Mouse (Mus musculus): ENCODE results near the gene Crcp.

Crcp gene

GRCm38 (mm10) chr5:130060329-130060665 is 31.2 kb downstream of the Crcp start:
- DNase-seq, result no peak

GRCm38 (mm10) chr5:130062096-130062495 is 33.0 kb downstream of the Crcp start:
- no peak for DNase-seq

- DNase-seq, result no peak
These were observed 34.7 kb downstream of the Crcp start for GRCm38 (mm10) chr5:130063760-130064159.

GRCm38 (mm10) chr5:130065579-130065978 is 36.5 kb downstream of the Crcp start:
- DNase-seq, result peak; percentile 22

- no peak for DNase-seq
These were observed 38.8 kb downstream of the Crcp start for GRCm38 (mm10) chr5:130067841-130068264.

GRCm38 (mm10) chr5:130073026-130073425 is 43.9 kb downstream of the Crcp start, which contains the start of gene Tpst1:
Gene Tpst1, plus strand, starts transcription at chr5:130073326.
- DNase-seq, result no peak

GRCm38 (mm10) chr5:130074491-130074890 is 45.4 kb downstream of the Crcp start:
- no peak for DNase-seq

GRCm38 (mm10) chr5:130076396-130076795 is 47.3 kb downstream of the Crcp start:
- DNase-seq, result no peak

- DNase-seq, result no peak
These were observed 49.2 kb downstream of the Crcp start for GRCm38 (mm10) chr5:130078096-130078833.

GRCm38 (mm10) chr5:130078834-130079156 is 49.7 kb downstream of the Crcp start:
- DNase-seq, result no peak

GRCm38 (mm10) chr5:130079202-130080050 is 50.3 kb downstream of the Crcp start:
- peak; percentile 97 for DNase-seq

GRCm38 (mm10) chr5:130080051-130080681 is 51.1 kb downstream of the Crcp start:
- DNase-seq, result peak; percentile 19

- DNase-seq, result no peak
These were observed 52.2 kb downstream of the Crcp start for GRCm38 (mm10) chr5:130081181-130081881.

GRCm38 (mm10) chr5:130082431-130082830 is 53.3 kb downstream of the Crcp start:
- DNase-seq, result no peak

- DNase-seq, result no peak
These were observed 55.2 kb downstream of the Crcp start for GRCm38 (mm10) chr5:130084271-130084670.

- DNase-seq, result no peak
These were observed 58.9 kb downstream of the Crcp start for GRCm38 (mm10) chr5:130088008-130088407.

GRCm38 (mm10) chr5:130088612-130089011 is 59.5 kb downstream of the Crcp start:
- no peak for DNase-seq

GRCm38 (mm10) chr5:130089177-130089576 is 60.1 kb downstream of the Crcp start:
- no peak for DNase-seq

- DNase-seq, result no peak
These were observed 60.7 kb downstream of the Crcp start for GRCm38 (mm10) chr5:130089626-130090393.

- peak; percentile 72 for DNase-seq
These were observed 67.7 kb downstream of the Crcp start for GRCm38 (mm10) chr5:130096754-130097153.

GRCm38 (mm10) chr5:130097837-130098236 is 68.7 kb downstream of the Crcp start:
- no peak for DNase-seq

GRCm38 (mm10) chr5:130101724-130102123 is 72.6 kb downstream of the Crcp start:
- DNase-seq, result no peak
